Mouse (Mus musculus): ENCODE measurements around the gene Nell2. TPM values are rescaled to one million over a fixed set of nuclear protein-coding genes. Genes with fewer than 3 reads are reported as not detected.

Nell2 gene
- polyA plus RNA-seq, 1 experiment from 2014 or later = 50.7 TPM

DNA sequence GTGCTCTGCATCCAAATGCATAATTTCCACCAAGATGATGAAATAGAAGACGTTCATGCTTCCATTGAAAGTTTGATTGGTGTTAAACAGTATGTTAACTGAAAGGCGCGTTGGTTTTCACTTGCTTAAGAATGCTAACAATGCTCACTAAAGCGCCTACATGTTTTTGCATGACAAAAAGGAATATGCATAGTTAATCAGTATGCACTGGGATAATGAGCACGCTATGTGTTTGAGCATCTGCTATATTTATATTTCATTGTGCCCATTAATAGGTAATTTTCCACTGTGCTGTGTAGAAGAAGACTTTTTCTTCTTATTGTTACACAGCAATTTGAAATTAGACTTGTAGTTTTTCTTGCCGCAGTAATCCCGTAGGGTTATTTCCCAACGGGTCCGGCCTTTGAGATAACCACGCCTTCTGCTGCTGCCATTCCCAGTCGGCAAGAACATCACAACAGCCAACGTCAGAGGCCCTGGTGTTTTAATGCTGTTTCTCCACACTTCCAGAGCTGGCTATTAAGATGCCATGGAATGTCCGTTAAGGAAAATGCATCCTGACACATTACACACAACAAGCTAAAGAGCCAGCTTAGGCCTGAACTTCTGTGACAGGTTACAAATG lies 499.4 kb downstream of the Nell2 start:
- H3K4me1 ChIP-seq = no peaks in the 10 kb centered on the region
- H3K27me3 ChIP-seq (ENCODE audit: low read depth, poor library complexity, severe bottlenecking) = no peaks in the 10 kb centered on the region
- WGBS = 92% methylated on average over 13 of the region's 13 CpGs
- no peaks in the 10 kb centered on the region for H3K9me3 ChIP-seq (replicated peaks)
- H3K4me3 ChIP-seq = no peak overlapping the region
- H3K27ac ChIP-seq (replicated peaks) = no peak overlapping the region
- no peaks in the 10 kb centered on the region for H3K36me3 ChIP-seq
- DNase-seq (ENCODE audit: low spot score) = no peak

Other genes with a start within 250 kb of the Nell2 start
- 3.2 and 3.6 TPM in 2 replicates for gene Dbx2, start 127.4 kb upstream of the Nell2 start, polyA plus RNA-seq (2016; fragmentation: Nextera tagmentation; extraction: Ambion mirVana)